Mouse (Mus musculus): Measurements from ENCODE around the gene Nrde2. TPM values are rescaled to one million over a fixed set of nuclear protein-coding genes. Genes with fewer than 3 reads are reported as not detected.

Gene Nrde2
- polyA plus RNA-seq (2015; fragmentation: Nextera tagmentation; extraction: Ambion mirVana): 4.4 and 4.7 TPM in 2 replicates

- no peaks in the 10 kb centered on the region for H3K36me3 ChIP-seq (ENCODE audit: control insufficient read depth, insufficient read depth)
- H3K4me1 ChIP-seq (ENCODE audit: control insufficient read depth, low read depth, low read length): peaks cover 7% of the 10 kb centered on the region
- ATAC-seq (ENCODE audit: low read depth): peak; percentile 99
- WGBS (ENCODE audit: insufficient replicate concordance): 1% methylated on average over 26 of the region's 26 CpGs
- H3K9me3 ChIP-seq (replicated peaks; ENCODE audit: control insufficient read depth, low read length): no peaks in the 10 kb centered on the region
- peak within 1 kb of the TSS; percentile 61 for H3K4me3 ChIP-seq (ENCODE audit: low read depth, low read length)
- peak within 1 kb of the TSS; percentile 46 for H3K9ac ChIP-seq (ENCODE audit: low read depth, low read length)
- no peaks in the 10 kb centered on the region for H3K27me3 ChIP-seq (ENCODE audit: control insufficient read depth, insufficient read depth, low read depth, low read length)
- H3K27ac ChIP-seq (ENCODE audit: low read length): peak within 1 kb of the TSS; percentile 38; the same call in 1 of the 2 replicates
- H3K4me2 ChIP-seq (ENCODE audit: low read depth, low read length): peak within 1 kb of the TSS; percentile 71
Measured at GRCm38 (mm10) chr12:100159261-100159975, at the start of gene Nrde2. Gene Nrde2, minus strand, starts transcription at chr12:100159653.

DNA sequence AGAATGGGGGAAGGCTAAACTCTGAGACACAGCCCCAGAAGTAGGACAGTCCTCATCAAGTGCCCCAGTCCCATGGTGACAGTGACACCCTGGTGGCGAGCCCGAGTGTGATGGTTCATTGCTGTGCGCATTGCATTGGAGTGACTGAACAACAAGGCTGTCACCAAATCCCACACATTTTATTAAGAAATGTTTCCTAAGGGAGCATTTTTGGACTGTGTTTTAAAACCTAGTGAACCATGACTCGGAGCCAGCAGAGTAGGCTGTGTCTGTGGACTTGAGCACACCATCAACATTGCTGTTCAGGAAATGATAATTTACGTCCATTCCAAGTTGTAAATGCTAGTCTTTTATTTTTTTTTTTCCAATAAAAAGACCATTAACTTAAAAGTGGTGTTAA, 47.5 kb upstream of the Nrde2 start:
- H3K27me3 ChIP-seq (ENCODE audit: control insufficient read depth, insufficient read depth, low read depth, low read length): no peaks in the 10 kb centered on the region
- peaks cover 45% of the 10 kb centered on the region for H3K36me3 ChIP-seq (ENCODE audit: control insufficient read depth, insufficient read depth)
- 81% methylated on average over 5 of the region's 5 CpGs for WGBS (ENCODE audit: insufficient replicate concordance)
- H3K4me3 ChIP-seq (ENCODE audit: low read depth, low read length): no peak overlapping the region
- H3K27ac ChIP-seq (ENCODE audit: low read length): no peak overlapping the region
- peaks cover 18% of the 10 kb centered on the region for H3K4me1 ChIP-seq (ENCODE audit: control insufficient read depth, low read depth, low read length)
- H3K9me3 ChIP-seq (replicated peaks; ENCODE audit: control insufficient read depth, low read length): no peaks in the 10 kb centered on the region
- no peak overlapping the region for H3K9ac ChIP-seq (ENCODE audit: low read depth, low read length)
- no peak for ATAC-seq (ENCODE audit: low read depth)
- no peak overlapping the region for H3K4me2 ChIP-seq (ENCODE audit: low read depth, low read length)

- 68% methylated on average over 3 of the region's 3 CpGs for WGBS (ENCODE audit: insufficient replicate concordance)
- no peak overlapping the region for H3K4me2 ChIP-seq (ENCODE audit: low read depth, low read length)
- no peaks in the 10 kb centered on the region for H3K27me3 ChIP-seq (ENCODE audit: control insufficient read depth, insufficient read depth, low read depth, low read length)
- H3K36me3 ChIP-seq (ENCODE audit: control insufficient read depth, insufficient read depth): peaks cover 45% of the 10 kb centered on the region
- no peak overlapping the region for H3K4me3 ChIP-seq (ENCODE audit: low read depth, low read length)
- H3K9me3 ChIP-seq (replicated peaks; ENCODE audit: control insufficient read depth, low read length): no peaks in the 10 kb centered on the region
- H3K27ac ChIP-seq (ENCODE audit: low read length): no peak overlapping the region
- H3K4me1 ChIP-seq (ENCODE audit: control insufficient read depth, low read depth, low read length): peaks cover 18% of the 10 kb centered on the region; the same call in 1 of the 2 replicates
- H3K9ac ChIP-seq (ENCODE audit: low read depth, low read length): no peak overlapping the region
- no peak for ATAC-seq (ENCODE audit: low read depth)
Measured at GRCm38 (mm10) chr12:100206521-100206920, 47.1 kb upstream of the Nrde2 start.

DNA sequence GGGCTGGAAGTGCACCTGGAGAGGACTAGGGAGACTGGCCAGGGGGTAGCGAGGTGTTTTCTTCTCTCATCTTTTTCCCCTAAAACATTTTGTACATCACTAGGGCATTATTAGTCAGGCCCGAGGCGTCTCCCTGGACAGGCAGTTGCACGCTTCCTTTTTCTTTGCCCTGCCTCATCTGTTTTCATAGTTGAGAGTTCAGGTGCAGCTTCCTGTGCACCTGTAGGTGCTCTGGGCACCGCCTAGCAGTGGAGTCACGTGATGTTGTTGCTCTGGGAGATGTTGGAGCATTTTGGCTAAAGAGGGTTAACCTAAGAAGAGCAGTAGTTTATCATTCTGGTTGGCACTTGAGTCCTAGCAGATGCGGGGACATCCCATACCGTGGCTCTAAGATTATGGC, 45.7 kb upstream of the Nrde2 start:
- Histone ChIP-seq H3K4me1 (ENCODE audit: control insufficient read depth, low read depth, low read length) (peaks cover 9% of the 10 kb centered on the region), H3K4me3 (ENCODE audit: low read depth, low read length) (no peak overlapping the region), H3K36me3 (ENCODE audit: control insufficient read depth, insufficient read depth) (peaks cover 45% of the 10 kb centered on the region), H3K9me3 (replicated peaks; ENCODE audit: control insufficient read depth, low read length) (no peaks in the 10 kb centered on the region), H3K27me3 (ENCODE audit: control insufficient read depth, insufficient read depth, low read depth, low read length) (no peaks in the 10 kb centered on the region), H3K27ac (ENCODE audit: low read length) (no peak overlapping the region), H3K9ac (ENCODE audit: low read depth, low read length) (no peak overlapping the region), H3K4me2 (ENCODE audit: low read depth, low read length) (no peak overlapping the region)
- WGBS (ENCODE audit: insufficient replicate concordance): 86% methylated on average over 8 of the region's 8 CpGs
- no peak for ATAC-seq (ENCODE audit: low read depth)

DNA sequence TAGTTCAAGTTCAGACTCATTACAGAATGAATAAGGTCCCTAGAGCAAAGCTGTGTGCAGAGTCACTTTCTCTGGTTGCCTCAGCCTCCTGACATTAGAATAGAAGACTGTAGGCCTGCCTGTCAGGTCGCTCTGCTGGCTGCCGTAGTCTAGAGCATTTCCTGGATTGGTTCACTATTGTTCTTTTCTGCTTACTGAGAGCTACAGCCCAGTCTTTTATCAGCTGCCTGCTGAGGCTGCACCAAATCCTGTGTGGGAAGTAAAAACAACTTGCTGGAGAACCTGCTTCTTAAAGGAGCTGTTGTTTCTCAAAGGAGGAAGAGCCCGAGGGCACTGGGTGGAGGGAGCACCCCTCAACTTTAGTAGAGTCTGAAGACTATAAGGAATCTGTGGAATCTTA, 44.3 kb upstream of the Nrde2 start:
- no peak overlapping the region for H3K4me3 ChIP-seq (ENCODE audit: low read depth, low read length)
- peaks cover 45% of the 10 kb centered on the region for H3K36me3 ChIP-seq (ENCODE audit: control insufficient read depth, insufficient read depth)
- no peaks in the 10 kb centered on the region for H3K9me3 ChIP-seq (replicated peaks; ENCODE audit: control insufficient read depth, low read length)
- WGBS (ENCODE audit: insufficient replicate concordance): 56% methylated on average over 3 of the region's 3 CpGs
- H3K27ac ChIP-seq (ENCODE audit: low read length): no peak overlapping the region
- no peak overlapping the region for H3K9ac ChIP-seq (ENCODE audit: low read depth, low read length)
- no peak for ATAC-seq (ENCODE audit: low read depth)
- H3K27me3 ChIP-seq (ENCODE audit: control insufficient read depth, insufficient read depth, low read depth, low read length): no peaks in the 10 kb centered on the region
- H3K4me1 ChIP-seq (ENCODE audit: control insufficient read depth, low read depth, low read length): peaks cover 11% of the 10 kb centered on the region
- H3K4me2 ChIP-seq (ENCODE audit: low read depth, low read length): no peak overlapping the region

DNA sequence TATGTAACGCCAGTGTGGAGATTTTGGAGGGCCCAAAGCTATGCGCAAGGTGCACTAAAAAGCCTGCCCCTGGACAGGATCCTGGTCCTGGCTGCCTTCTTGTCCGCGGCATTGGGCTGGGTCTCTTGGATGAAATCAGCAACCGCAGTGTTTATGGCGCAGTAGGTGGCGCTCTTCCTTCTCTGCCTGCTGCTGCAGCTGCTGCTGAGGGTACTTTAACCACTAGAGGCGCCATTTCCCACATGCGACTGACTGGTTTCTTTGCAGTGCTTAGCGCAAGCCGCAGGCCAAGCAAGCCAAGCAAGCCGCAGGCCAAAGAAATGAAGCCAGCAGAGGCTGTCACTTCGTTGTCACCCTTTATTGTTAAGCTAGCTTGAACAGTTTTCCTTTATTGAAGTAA, 42.4 kb upstream of the Nrde2 start:
- peak; percentile 27 for ATAC-seq (ENCODE audit: low read depth)
- Histone ChIP-seq H3K4me2 (ENCODE audit: low read depth, low read length) (peak overlapping the region; percentile 99), H3K4me1 (ENCODE audit: control insufficient read depth, low read depth, low read length) (peaks cover 14% of the 10 kb centered on the region), H3K9me3 (replicated peaks; ENCODE audit: control insufficient read depth, low read length) (no peaks in the 10 kb centered on the region), H3K9ac (ENCODE audit: low read depth, low read length) (peak overlapping the region; percentile 49; the same call in 1 of the 2 replicates), H3K27me3 (ENCODE audit: control insufficient read depth, insufficient read depth, low read depth, low read length) (no peaks in the 10 kb centered on the region), H3K4me3 (ENCODE audit: low read depth, low read length) (peak overlapping the region; percentile 88), H3K27ac (ENCODE audit: low read length) (no peak overlapping the region), H3K36me3 (ENCODE audit: control insufficient read depth, insufficient read depth) (peaks cover 34% of the 10 kb centered on the region)
- WGBS (ENCODE audit: insufficient replicate concordance): under 1% methylated on average over 13 of the region's 13 CpGs

GRCm38 (mm10) chr12:100201363-100201711, 41.9 kb upstream of the Nrde2 start:
- ATAC-seq (ENCODE audit: low read depth): no peak
- Histone ChIP-seq H3K9me3 (replicated peaks; ENCODE audit: control insufficient read depth, low read length) (no peaks in the 10 kb centered on the region), H3K4me2 (ENCODE audit: low read depth, low read length) (peak overlapping the region; percentile 99), H3K27ac (ENCODE audit: low read length) (peak overlapping the region; percentile 86), H3K4me1 (ENCODE audit: control insufficient read depth, low read depth, low read length) (peaks cover 14% of the 10 kb centered on the region), H3K36me3 (ENCODE audit: control insufficient read depth, insufficient read depth) (peaks cover 29% of the 10 kb centered on the region), H3K4me3 (ENCODE audit: low read depth, low read length) (peak overlapping the region; percentile 88), H3K9ac (ENCODE audit: low read depth, low read length) (peak overlapping the region; percentile 86), H3K27me3 (ENCODE audit: control insufficient read depth, insufficient read depth, low read depth, low read length) (no peaks in the 10 kb centered on the region)
- WGBS (ENCODE audit: insufficient replicate concordance): 5% methylated on average over 4 of the region's 4 CpGs

DNA sequence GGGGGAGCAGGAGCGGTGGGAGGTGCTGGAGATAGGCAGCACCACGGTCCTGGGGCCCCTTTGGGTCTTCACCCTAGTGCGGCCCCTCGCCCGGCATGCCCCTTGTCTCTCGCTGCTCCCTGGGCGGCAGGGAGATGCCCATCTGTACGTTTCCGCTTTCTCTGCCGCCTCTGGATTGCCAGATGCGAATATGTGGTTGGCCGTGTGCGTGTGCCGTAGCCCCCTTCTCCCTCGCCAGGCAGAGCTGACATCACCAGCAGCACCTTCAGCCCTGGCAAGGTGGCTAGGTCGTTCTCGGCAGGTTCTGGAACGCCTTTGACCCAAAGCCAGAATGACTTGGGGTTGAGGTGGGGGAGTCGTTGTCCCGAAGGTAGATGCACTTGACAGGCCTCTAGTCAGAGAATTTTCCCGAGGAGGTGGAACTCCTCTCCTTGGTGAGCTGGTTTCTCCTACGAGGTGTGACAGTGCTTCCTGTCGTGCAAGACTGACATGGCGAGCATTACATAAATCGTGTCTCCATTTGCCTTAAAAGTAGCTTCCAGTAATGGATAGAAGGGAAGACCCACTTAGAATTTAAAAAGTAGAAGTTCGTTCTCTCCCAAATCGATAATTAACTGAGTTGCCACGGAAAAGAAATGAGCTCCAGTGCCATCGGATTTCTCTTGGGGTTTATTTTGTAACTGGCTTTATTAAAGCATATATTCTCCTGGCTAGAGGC, 41.4 kb upstream of the Nrde2 start:
- peak; percentile 7 for ATAC-seq (ENCODE audit: low read depth)
- peak overlapping the region; percentile 86 for H3K27ac ChIP-seq (ENCODE audit: low read length)
- H3K4me1 ChIP-seq (ENCODE audit: control insufficient read depth, low read depth, low read length): peaks cover 14% of the 10 kb centered on the region
- H3K9me3 ChIP-seq (replicated peaks; ENCODE audit: control insufficient read depth, low read length): no peaks in the 10 kb centered on the region
- peaks cover 25% of the 10 kb centered on the region for H3K36me3 ChIP-seq (ENCODE audit: control insufficient read depth, insufficient read depth)
- H3K4me3 ChIP-seq (ENCODE audit: low read depth, low read length): peak overlapping the region; percentile 88
- H3K4me2 ChIP-seq (ENCODE audit: low read depth, low read length): peak overlapping the region; percentile 99
- peak overlapping the region; percentile 86 for H3K9ac ChIP-seq (ENCODE audit: low read depth, low read length)
- no peaks in the 10 kb centered on the region for H3K27me3 ChIP-seq (ENCODE audit: control insufficient read depth, insufficient read depth, low read depth, low read length)
- 2% methylated on average over 29 of the region's 29 CpGs for WGBS (ENCODE audit: insufficient replicate concordance)

Data from liver, embryonic 16.5 days (tissue).